Mouse (Mus musculus) erythroblast, embryonic 14.5 days (primary cell): ENCODE data around the gene Bicc1.

ENCODE experiments used
- GATA1 ChIP-seq: IDR thresholded peaks from 2 replicates; pipeline ENCODE4 v1.6.1; 2012; ENCODE audit warnings: low read length, inconsistent platforms, mixed read lengths
- TAL1 ChIP-seq: IDR thresholded peaks from 3 replicates; pipeline ENCODE4 v1.6.1; 2012; ENCODE audit warnings: low read length, inconsistent platforms, mixed read lengths

DNA sequence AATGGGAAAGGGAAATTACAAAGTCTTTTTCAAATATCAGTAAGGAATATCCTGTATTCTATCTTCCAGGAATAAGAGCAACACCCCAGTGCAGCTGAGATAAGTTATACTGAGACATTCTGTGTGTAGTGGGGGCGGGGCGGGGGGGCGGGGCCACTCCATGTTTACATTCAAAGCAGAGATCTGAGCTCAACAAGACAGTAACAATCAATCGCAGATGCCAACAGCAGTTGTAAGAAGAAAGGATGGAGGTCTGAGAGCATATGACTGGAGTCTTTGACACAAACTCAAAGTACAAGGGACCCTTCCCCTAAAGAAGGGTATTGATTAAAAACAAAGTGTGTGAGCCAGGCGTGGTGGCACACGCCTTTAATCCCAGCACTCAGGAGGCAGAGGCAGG is 54.7 kb downstream of the Bicc1 start:
- no peak for TF ChIP-seq GATA1
- TF ChIP-seq TAL1 = no peak
